Mouse (Mus musculus) brain, adult 2 months (tissue): ENCODE measurements around the gene Gm36245.
"Not testable (repeated sequence)": the region's sequence is repeated elsewhere in the genome, so short reads cannot be mapped to it uniquely, and the experiment has no call there.

ENCODE experiments used
- DNase-seq: peaks from one replicate; pipeline ENCODE4 v3.0.0; 2011; ENCODE audit warnings: low read depth, low spot score

Gm36245 gene

DNA sequence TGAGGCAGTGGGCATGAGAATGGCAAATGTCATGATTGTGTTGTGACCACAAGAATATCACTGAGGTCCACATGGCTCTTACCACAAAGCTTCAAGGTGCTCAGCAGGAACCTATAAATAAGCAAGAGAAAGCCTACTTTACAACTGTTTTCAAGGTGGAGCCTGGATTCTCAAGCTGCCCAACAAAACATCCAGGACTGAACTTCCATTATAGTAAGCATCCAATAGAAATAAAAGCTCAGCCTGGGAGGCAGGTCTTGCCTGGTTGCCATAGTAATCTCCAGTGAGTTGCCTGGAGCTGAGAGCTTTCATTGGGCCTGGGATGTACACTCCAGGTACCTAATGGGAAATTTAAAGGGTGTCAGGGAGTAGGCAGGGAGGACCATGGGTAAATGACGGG is at the start of gene Gm36245:
Gm36245 (plus strand) TSS at position 301 of the 400 bp plus-strand sequence.
- no peak for DNase-seq

DNA sequence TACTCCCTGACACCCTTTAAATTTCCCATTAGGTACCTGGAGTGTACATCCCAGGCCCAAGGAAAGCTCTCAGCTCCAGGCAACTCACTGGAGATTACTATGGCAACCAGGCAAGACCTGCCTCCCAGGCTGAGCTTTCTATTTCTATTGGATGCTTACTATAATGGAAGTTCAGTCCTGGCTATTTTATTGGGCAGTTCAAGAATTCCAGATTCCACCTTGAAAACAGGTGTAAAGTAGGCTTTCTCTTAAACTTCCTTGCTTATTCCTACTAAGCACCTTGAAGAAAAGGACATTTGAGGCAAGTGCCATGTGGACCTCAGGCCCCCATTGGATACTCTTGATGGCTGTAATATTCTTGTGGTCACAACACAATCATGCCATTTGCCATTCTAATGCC is 37.3 kb upstream of the Gm36245 start, which contains the start of gene 1700025B11Rik:
1700025B11Rik (minus strand) TSS at position 101 of the 400 bp plus-strand sequence.
- no peak for DNase-seq

GRCm38 (mm10) chr15:77563219-77563618 is 35.8 kb upstream of the Gm36245 start:
- no peak for DNase-seq

- no peak for DNase-seq
Observed at GRCm38 (mm10) chr15:77578801-77579200, 20.3 kb upstream of the Gm36245 start.

GRCm38 (mm10) chr15:77579311-77579710 is 19.7 kb upstream of the Gm36245 start:
- DNase-seq = no peak

DNA sequence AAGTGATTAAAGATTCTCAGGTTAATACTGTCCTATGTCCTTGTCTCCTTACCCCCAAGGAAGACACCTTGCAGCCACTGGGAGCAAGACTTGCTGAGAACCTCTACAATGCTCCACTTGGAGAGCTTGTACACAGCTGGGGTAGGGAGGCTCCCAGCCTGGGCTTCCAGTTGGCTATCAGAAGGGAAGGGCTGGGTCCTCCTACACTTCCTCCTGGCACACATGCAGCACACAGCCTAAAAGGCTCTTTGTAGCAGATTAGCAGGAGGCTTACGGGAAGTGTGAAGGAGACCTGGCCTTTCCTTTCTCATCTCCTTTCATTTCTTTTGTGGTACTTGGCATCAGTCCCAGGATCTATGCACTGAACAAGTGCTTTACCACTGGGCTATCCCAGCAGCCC is 17.4 kb upstream of the Gm36245 start:
- DNase-seq = peak; percentile 10

- no peak for DNase-seq
Observed at GRCm38 (mm10) chr15:77587026-77587425, 12.0 kb upstream of the Gm36245 start.

- no peak for DNase-seq
Observed at GRCm38 (mm10) chr15:77588981-77589380, 10.1 kb upstream of the Gm36245 start.

- DNase-seq = no peak
Observed at GRCm38 (mm10) chr15:77590881-77591280, 8.2 kb upstream of the Gm36245 start.

GRCm38 (mm10) chr15:77593557-77593956 is 5.5 kb upstream of the Gm36245 start:
- DNase-seq = no peak

GRCm38 (mm10) chr15:77595961-77596360 is 3.1 kb upstream of the Gm36245 start, which contains the start of gene Apol10b:
TSS of gene Apol10b (minus strand) at chr15:77596125.
- no peak for DNase-seq

GRCm38 (mm10) chr15:77598429-77598828 is 629 bp upstream of the Gm36245 start:
- DNase-seq = no peak

DNA sequence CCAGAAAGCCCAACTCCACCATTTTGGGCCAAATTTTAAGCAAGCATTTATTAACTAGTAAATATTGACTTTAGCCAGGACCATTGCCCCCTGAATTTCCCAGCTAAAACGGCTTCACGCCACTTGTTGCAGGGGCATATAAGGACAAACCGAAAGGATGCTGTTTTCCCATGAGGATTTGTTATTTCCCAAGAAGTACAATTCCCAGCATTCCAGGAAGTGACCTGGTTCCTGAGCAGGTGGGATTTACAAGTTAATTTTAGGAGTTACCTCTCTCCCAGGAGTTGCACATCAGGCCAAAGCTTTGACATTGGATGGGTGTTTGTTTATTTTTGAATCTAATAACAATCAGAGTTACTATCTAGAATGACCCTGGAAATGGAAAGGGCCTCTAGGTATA is 7.0 kb downstream of the Gm36245 start:
- no peak for DNase-seq

DNA sequence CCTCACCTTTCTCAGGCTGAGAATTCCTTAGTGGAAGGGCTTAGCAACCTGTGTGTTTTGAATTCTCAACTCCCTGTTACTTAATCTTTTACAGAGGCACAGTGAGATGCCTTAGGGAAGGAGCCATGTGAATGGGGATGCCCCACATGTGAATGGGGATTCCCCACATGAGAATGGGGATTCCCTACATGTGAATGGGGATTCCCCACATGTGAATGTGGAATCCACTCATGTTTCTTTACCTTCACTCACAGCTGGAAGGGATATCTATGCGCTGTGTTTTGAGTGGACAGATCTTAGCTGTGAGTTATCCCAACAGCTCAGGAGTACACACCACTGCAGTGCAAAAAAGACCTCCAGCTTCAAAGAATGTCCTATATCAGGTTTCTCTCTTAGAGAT is 25.7 kb downstream of the Gm36245 start:
- DNase-seq = no peak

- DNase-seq = not testable (repeated sequence)
Observed at GRCm38 (mm10) chr15:77626471-77626870, 27.4 kb downstream of the Gm36245 start.

GRCm38 (mm10) chr15:77628647-77629046 is 29.6 kb downstream of the Gm36245 start:
- DNase-seq = not testable (repeated sequence)

GRCm38 (mm10) chr15:77629822-77630221 is 30.8 kb downstream of the Gm36245 start:
- not testable (repeated sequence) for DNase-seq

GRCm38 (mm10) chr15:77643176-77643575 is 44.1 kb downstream of the Gm36245 start, which contains the start of gene Apol11b:
TSS of gene Apol11b (minus strand) at chr15:77643286.
- not testable (repeated sequence) for DNase-seq

GRCm38 (mm10) chr15:77651143-77651542 is 52.1 kb downstream of the Gm36245 start:
- not testable (repeated sequence) for DNase-seq
